Mouse (Mus musculus) ES-CJ7 (cell line): ENCODE measurements around the gene Slc39a7.
A peak's percentile ranks its signal among the peaks of the same experiment; 100 is the strongest.

ENCODE experiments used
- DNase-seq: peaks from one replicate; pipeline ENCODE4 v3.0.0; 2011; ENCODE audit warnings: low read depth, low spot score

Slc39a7 gene

GRCm38 (mm10) chr17:34031465-34032173, at the start of gene Slc39a7, which contains the start of gene Rxrb:
Slc39a7 (minus strand) TSS chr17:34031682.
Rxrb (plus strand) TSS chr17:34031812.
- peak; percentile 98 for DNase-seq

- peak; percentile 89 for DNase-seq
These were observed 48.1 kb upstream of the Slc39a7 start for GRCm38 (mm10) chr17:34079621-34080020.

DNA sequence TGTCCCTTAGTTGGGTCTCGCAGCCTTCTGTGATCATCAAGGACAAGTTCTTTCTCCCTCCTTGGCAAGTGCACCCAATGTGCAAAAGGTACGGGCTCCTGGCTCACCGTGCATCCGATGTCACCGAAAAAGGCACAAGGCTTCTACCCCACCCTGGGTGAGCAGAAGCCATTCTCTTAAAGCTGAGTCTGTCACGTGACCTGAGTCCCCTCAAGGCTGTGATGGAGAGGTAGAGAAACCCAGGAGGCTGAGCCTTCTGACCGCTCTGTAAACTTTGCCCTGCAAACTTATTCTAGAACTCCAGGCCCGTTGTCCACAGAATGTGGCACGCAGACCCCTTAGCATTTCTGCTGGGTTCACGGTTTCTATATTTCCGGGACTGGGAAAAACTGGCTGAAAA, 47.5 kb upstream of the Slc39a7 start:
- no peak for DNase-seq

GRCm38 (mm10) chr17:34078148-34078547, 46.7 kb upstream of the Slc39a7 start:
- no peak for DNase-seq

- DNase-seq: peak; percentile 81
These were observed 46.1 kb upstream of the Slc39a7 start for GRCm38 (mm10) chr17:34077549-34077948.

DNA sequence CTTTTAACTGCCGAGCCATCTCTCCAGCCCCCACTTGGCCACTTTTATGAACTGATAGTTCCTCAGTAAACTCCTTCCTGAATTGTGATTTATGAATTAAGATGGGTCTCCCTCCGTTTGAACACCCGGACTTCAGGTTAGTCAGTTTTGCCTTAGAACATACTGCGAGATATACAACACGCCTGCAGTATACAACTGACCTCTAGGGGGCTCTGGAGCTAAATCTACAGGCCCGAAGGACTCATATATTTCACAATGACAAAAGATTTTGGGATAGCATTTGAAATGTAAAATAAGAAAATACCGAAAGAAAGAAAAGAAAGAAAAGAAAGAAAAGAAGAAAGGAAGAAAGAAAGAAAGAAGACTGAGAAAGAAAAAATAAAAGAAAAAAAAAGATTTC, 43.8 kb upstream of the Slc39a7 start:
- DNase-seq: peak; percentile 77

GRCm38 (mm10) chr17:34072091-34072490, 40.6 kb upstream of the Slc39a7 start:
- no peak for DNase-seq

- DNase-seq: no peak
These were observed 37.4 kb upstream of the Slc39a7 start for GRCm38 (mm10) chr17:34068864-34069263.

DNA sequence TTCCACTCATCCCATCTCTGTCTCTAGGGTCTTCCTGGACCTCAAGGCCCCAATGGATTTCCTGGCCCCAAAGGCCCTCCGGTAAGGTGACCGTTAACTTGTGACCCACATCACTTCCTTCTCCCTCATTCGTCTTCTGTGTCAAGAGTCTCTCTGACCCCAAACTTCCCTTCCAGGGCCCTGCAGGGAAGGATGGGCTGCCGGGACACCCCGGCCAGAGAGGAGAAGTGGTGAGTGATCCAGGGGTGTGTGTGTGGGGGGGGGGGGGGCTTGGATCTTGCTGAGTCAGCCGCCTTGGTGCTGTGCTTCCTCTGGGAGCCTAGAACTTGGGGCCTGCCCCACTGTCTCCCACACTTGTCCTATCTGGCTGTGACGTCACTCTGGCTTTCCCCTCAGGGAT, 25.7 kb upstream of the Slc39a7 start:
- no peak for DNase-seq

GRCm38 (mm10) chr17:34047404-34048050, 16.0 kb upstream of the Slc39a7 start:
- no peak for DNase-seq

DNA sequence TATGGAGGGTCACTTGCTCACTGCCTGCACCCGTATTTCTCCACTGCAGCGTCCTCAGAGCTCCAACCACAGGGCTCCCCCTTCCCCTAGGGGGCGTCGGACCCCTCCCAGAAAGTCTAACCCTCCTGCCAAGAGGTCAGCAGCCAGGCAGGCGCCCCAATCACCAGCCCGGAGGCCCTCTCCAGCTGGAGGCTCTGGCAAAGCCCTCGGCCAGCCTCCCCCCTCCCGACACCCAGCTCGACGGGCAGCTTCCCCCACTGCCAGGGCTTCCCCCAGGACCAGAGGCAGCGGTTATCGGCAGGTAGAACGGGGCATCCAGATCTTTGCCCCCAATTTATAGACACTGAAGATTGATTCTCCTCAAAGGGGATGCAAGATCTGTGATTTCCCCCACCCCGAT, 14.5 kb upstream of the Slc39a7 start:
- no peak for DNase-seq

DNA sequence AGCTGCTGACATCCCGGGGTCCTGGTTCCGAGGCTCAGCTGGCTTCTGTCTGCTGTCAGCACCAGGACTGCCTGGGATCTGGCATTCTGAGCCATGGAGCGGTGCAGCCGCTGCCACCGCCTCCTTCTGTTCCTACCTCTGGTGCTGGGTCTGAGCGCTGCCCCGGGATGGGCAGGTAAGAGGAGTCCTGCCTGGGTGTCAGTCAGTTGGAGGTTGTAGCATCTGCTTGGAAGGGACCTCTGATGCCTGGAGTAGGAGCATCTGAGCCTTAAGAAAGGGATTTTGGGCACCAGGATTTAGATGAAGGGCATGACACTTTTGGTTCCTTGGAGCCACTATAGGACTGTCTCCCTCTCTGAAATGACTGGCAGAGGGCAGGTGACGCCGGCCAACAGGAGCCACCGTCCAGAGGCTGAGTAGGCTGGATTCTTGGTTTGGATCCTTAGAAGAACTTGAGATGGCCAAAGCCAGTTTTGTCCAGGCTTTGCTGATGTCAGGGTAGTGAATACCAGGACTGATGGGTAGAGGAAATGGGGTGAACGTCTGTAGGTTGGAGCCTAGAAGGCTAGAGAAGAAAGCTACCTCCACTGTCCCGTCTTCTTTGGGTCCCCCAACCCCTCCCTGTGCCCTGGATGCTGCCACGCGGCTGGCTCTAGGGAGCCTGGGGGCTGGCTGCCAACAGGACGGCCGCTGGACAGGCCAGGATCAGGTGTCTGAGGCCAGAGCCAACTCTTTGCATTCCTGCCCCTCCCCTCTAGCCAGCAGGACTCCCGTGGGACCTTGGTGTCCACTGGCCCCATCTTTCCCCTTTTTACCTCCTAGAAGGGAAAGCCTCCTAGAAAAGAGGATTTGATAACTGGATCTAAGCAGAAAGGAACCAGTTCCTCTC, 8.3 kb upstream of the Slc39a7 start:
- no peak for DNase-seq

- no peak for DNase-seq
These were observed 7.5 kb upstream of the Slc39a7 start, which contains the start of gene Col11a2 for GRCm38 (mm10) chr17:34038878-34039561. Col11a2 (plus strand) TSS chr17:34039437.

DNA sequence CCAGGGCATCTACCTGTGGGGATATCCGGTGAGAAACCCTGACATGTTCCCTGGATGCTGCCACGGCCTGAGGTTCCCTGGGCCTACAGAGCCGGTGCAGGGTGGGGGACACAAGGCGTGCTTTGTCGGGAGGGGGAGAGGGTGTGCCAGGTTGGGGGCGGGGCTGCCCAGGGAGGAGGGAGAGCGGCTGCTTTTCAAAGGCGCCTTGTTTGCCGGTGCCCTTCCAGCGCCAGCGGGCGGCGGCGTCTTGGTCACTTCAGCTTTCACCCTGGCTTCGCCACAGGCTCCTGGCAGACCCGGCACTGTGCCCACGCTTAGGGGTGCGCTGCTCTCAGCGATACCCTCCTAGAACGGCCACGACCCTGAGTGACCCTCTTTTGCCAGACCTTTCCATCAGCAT, 7.0 kb upstream of the Slc39a7 start:
- no peak for DNase-seq

DNA sequence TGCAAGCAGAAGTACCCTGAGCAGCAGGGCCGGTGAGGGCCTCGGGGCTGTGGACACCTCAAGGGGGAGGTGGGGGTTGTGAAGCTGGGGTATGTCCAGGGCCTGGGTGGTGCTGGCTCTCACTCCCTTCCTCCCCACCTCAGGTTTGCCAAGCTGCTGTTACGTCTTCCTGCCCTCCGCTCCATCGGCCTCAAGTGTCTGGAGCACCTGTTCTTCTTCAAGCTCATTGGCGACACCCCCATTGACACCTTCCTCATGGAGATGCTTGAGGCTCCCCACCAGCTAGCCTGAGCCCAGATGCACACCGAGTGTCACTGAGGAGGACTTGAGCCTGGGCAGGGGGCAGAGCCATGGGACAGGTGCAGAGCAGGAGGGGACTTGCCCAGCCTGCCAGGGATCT, 5.8 kb upstream of the Slc39a7 start:
- no peak for DNase-seq

- DNase-seq: no peak
These were observed 5.2 kb upstream of the Slc39a7 start for GRCm38 (mm10) chr17:34036647-34037046.

GRCm38 (mm10) chr17:34035517-34035916, 4.0 kb upstream of the Slc39a7 start:
- no peak for DNase-seq

DNA sequence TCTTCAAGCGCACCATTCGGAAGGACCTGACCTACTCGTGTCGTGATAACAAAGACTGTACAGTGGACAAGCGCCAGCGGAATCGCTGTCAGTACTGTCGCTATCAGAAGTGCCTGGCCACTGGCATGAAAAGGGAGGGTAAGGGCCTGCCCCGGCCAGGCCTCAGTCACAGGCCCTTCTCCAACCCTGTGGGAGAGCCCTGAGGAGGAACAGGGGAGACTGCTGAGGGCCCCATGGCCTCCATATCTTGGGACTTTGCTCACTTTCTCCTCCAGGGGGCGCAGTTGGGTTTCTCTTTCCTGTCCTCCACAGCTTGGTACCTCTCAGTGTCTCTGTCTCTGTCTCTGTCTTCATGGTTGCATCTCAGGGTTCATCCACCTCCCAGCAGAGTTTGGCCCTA, 2.6 kb upstream of the Slc39a7 start:
- DNase-seq: peak; percentile 76

DNA sequence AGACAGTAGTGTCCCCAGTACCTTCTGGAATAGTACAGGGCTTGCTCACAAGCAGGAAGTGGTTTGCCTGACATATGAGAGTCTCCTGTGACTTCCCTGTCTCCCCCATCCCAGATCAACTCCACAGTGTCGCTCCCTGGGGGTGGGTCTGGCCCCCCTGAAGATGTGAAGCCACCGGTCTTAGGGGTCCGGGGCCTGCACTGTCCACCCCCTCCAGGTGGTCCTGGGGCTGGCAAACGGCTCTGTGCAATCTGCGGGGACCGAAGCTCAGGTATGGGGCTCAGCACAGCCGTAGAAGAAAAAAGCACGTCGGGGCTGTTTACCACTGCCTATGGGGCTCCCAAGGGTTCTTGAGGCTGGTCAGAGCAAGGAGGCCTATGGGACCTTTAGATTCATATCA, 2.0 kb upstream of the Slc39a7 start:
- DNase-seq: no peak

DNA sequence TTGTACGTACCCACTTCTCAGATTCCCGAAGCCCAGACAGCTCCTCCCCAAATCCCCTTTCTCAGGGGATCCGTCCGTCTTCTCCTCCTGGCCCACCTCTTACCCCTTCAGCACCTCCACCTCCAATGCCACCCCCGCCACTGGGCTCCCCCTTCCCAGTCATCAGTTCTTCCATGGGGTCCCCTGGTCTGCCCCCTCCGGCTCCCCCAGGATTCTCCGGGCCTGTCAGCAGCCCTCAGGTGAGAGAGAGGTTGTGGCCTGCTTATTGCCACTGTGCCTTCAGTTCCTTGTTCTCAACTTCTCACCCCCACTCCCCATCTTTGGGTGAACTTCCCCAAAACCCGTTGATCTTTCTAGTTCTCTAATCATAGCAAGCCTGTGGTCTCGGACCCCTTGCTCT, 1.3 kb upstream of the Slc39a7 start:
- no peak for DNase-seq

DNA sequence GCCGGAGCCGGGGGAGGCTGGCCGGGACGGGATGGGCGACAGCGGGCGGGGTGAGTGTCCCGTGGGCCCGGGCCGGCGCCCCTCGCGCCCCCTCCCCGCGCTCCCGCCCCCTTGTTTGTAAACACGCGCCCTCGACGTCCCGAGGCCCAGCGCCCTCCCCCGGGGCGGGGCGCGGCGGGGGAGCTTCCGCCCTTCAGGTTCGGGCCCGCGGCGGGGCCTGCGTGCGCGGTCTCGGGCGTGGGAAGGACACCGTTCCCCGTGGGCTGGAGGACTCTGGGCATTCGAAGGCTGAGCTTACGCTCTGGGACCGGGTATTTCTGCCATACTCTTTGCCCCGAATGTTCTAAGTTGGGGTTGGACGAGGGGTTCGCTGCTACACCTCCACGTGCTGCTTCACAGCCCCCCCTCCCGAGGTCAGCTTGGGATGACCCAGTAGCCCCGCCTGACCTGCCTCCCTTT, 721 bp upstream of the Slc39a7 start:
- DNase-seq: no peak
